Mouse (Mus musculus) lung, postnatal 0 days (tissue): Measurements from ENCODE around the gene Coa3.

Experiments used
- CTCF ChIP-seq: IDR thresholded peaks from 2 replicates; pipeline ENCODE4 v1.5.1; 2016; ENCODE audit warnings: antibody characterized with exemption, mild to moderate bottlenecking
- EP300 ChIP-seq: IDR thresholded peaks from 2 replicates; pipeline ENCODE4 v1.6.1; 2016; ENCODE audit warnings: antibody characterized with exemption, mild to moderate bottlenecking, control low read depth

DNA sequence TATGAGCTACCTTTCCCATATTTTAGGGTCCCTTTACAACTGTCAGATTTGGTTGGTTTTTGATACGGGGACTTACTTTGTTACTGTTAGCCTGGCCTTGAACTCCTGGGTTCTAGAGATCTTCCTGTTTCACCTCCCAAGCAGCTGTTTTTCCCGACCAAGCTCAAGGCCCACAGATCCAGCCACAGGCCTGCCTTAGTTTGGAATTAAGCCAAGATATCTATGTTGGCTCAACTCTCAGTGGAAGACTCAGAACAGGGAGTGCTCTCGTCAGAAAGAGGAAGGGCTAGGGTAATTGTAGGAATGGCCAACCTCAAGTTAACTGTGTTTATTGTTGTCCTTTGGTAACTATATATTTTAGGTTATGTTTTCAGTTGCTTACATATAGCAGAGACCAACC, 33.2 kb upstream of the Coa3 start:
- no peak for TF ChIP-seq CTCF
- no peak for TF ChIP-seq EP300
